Mouse (Mus musculus) right cerebral cortex, postnatal 4 days (tissue): ENCODE results near the gene Gm21943.
"Not testable (repeated sequence)": the region's sequence is repeated elsewhere in the genome, so short reads cannot be mapped to it uniquely, and the experiment has no call there.

Experiments used
- DNase-seq: peaks from one replicate; pipeline ENCODE4 v3.0.0-alpha.2; 2022

Gene Gm21943

DNA sequence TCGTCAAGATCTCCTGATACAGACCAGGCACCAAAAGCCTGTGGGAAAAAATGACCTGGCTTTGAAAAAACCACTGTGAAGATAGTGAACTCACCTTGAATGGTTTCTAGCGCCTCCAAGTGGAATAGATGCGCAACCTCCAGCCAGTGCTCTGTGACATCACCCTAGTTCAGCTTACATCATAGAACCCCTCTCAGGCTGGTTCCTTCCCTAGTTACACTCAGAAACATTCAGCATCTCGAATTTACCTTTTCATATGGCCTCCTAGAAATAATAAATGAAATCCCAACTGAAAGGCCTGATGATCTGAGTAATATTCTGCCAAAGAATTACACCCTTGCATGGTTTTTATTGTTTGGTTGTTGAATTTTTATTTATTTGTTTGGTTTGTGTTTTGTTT, at the start of gene Gm21943:
Gm21943 (minus strand) TSS at position 101 of the 400 bp plus-strand sequence.
- DNase-seq, result not testable (repeated sequence)
